8 mouse cellular contexts compared by ENCODE assay signal in the genomic region with DNA sequence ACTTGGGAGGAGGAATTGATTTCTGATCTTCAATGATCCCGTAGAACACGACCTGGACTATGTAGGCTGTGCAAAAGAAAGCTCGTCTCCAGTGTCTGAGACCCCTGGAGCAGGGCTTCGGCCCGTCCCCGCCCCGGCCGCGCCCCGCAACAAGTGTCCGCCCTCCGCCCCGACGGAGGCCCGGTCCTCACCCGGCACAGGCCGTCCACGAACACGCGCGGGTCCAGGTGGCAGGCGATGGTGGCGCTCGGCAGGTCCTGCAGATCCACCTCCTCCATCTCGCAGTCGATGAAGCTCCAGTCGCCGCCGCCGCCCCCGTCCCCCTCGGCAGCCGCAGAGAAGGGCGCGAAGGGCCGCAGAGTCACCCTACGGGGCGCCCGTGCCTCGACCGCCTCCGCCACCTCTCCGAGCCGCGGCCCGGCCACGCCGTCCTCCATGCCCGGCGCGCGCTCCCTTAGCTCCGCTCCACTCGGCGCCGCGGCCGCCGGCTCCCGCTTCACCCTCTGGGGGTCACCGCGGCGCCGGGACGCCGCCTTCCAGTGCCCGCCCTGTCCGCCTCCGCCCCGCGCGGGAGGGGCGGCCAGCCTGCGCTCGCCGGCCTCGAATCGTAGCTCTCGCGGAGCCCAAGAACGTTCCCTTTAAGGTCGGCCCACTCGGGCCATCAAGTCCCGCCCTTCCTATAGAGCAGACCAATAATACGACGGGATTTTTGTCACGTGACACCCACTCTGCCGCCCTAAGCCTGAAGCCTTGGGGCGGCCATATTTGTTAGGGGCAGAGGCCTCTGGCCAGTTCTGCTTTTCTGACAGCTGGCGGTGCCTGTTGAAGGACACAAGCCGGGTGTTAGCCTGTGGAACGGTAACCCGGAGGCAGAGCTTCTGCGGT. TPM values are rescaled to one million over a fixed set of nuclear protein-coding genes. Genes with fewer than 3 reads are reported as not detected.
DNase-seq lines count a peak whose midpoint lies in the region; ATAC-seq and TF ChIP-seq lines count a peak whose summit lies in the region.

No protein-coding gene starts in this region.

- H3K27ac ChIP-seq in forebrain, embryonic 12.5 days = no peak overlapping the region
- H3K27ac ChIP-seq in heart, postnatal 0 days (ENCODE audit: low read depth) = peak overlapping the region; percentile 93
- peak overlapping the region; percentile 66 for H3K27ac ChIP-seq in liver, embryonic 16.5 days (ENCODE audit: low read length)
- H3K27ac ChIP-seq in neural tube, embryonic 13.5 days (replicated peaks) = peak overlapping the region; percentile 83
- H3K27ac ChIP-seq in testis, adult 2 months (ENCODE audit: control insufficient read depth, insufficient read depth, low read depth, low read length) = peak overlapping the region; percentile 67

- H3K4me1 ChIP-seq in E14TG2a.4 (replicated peaks; ENCODE audit: low read depth, low read length) = peaks cover 91% of the 10 kb centered on the region
- H3K4me1 ChIP-seq in forebrain, embryonic 12.5 days = peaks cover 27% of the 10 kb centered on the region
- peaks cover 10% of the 10 kb centered on the region for H3K4me1 ChIP-seq in heart, postnatal 0 days (ENCODE audit: control insufficient read depth, insufficient read depth)
- H3K4me1 ChIP-seq in liver, embryonic 16.5 days (ENCODE audit: control insufficient read depth, low read depth, low read length) = peaks cover 17% of the 10 kb centered on the region
- H3K4me1 ChIP-seq in neural tube, embryonic 13.5 days (replicated peaks) = peaks cover 40% of the 10 kb centered on the region
- H3K4me1 ChIP-seq in testis, adult 2 months (ENCODE audit: control insufficient read depth, insufficient read depth, low read length) = peaks cover 5% of the 10 kb centered on the region

- under 1% methylated on average over 90 of the region's 94 CpGs for WGBS in forebrain, embryonic 12.5 days
- WGBS in heart, postnatal 0 days = under 1% methylated on average over 82 of the region's 94 CpGs
- under 1% methylated on average over 92 of the region's 94 CpGs for WGBS in liver, embryonic 16.5 days (ENCODE audit: insufficient replicate concordance)
- under 1% methylated on average over 84 of the region's 94 CpGs for WGBS in neural tube, embryonic 13.5 days

- no peak; the same call in 1 of the 2 replicates for TF ChIP-seq POLR2A in testis, adult 2 months (IDR thresholded peaks at IDR 0.05; ENCODE audit: control insufficient read depth, low read depth, low read length)

- peaks cover 14% of the 10 kb centered on the region for H3K36me3 ChIP-seq in E14TG2a.4 (ENCODE audit: insufficient read depth, low read length)
- no peaks in the 10 kb centered on the region for H3K36me3 ChIP-seq in forebrain, embryonic 12.5 days (replicated peaks)
- H3K36me3 ChIP-seq in heart, postnatal 0 days (replicated peaks; ENCODE audit: control insufficient read depth, insufficient read depth, low read length) = no peaks in the 10 kb centered on the region
- no peaks in the 10 kb centered on the region for H3K36me3 ChIP-seq in liver, embryonic 16.5 days (ENCODE audit: control insufficient read depth, insufficient read depth)
- no peaks in the 10 kb centered on the region for H3K36me3 ChIP-seq in neural tube, embryonic 13.5 days
- H3K36me3 ChIP-seq in testis, adult 2 months (ENCODE audit: control insufficient read depth, insufficient read depth, low read length) = no peaks in the 10 kb centered on the region

- peaks cover 5% of the 10 kb centered on the region for H3K27me3 ChIP-seq in E14TG2a.4 (ENCODE audit: insufficient read depth, low read length)
- H3K27me3 ChIP-seq in forebrain, embryonic 12.5 days = peaks cover 3% of the 10 kb centered on the region; the same call in 1 of the 2 replicates
- no peaks in the 10 kb centered on the region for H3K27me3 ChIP-seq in heart, postnatal 0 days (ENCODE audit: control insufficient read depth, insufficient read depth, low read length)
- H3K27me3 ChIP-seq in liver, embryonic 16.5 days (ENCODE audit: control insufficient read depth, insufficient read depth, low read depth, low read length) = no peaks in the 10 kb centered on the region
- H3K27me3 ChIP-seq in neural tube, embryonic 13.5 days = no peaks in the 10 kb centered on the region
- H3K27me3 ChIP-seq in testis, adult 2 months (ENCODE audit: control insufficient read depth, insufficient read depth, low read length) = no peaks in the 10 kb centered on the region

- peak; percentile 98 for DNase-seq in c-Kit-positive CD71-positive TER-119-positive erythroid progenitor cells, embryonic 14.5 days (ENCODE audit: low spot score)
- peak; percentile 99 for DNase-seq in heart, postnatal 0 days (ENCODE audit: low spot score)
- DNase-seq in kidney, postnatal 4 days = peak; percentile 94 to 97

- no peak for TF ChIP-seq CTCF in E14TG2a.4 (conservative IDR thresholded peaks at IDR 0.05; ENCODE audit: low read length)
- TF ChIP-seq CTCF in heart, postnatal 0 days (IDR thresholded peaks at IDR 0.05; ENCODE audit: low read depth) = no peak
- no peak for TF ChIP-seq CTCF in testis, adult 2 months (IDR thresholded peaks at IDR 0.05; ENCODE audit: control insufficient read depth, insufficient read depth, insufficient replicate concordance, low read depth, low read length)

- H3K4me2 ChIP-seq in forebrain, embryonic 12.5 days = peak overlapping the region; percentile 82
- peak overlapping the region; percentile 96 for H3K4me2 ChIP-seq in heart, postnatal 0 days (ENCODE audit: low read depth, low read length)
- H3K4me2 ChIP-seq in liver, embryonic 16.5 days (ENCODE audit: low read depth, low read length) = peak overlapping the region; percentile 97
- H3K4me2 ChIP-seq in neural tube, embryonic 13.5 days = peak overlapping the region; percentile 82

- H3K9ac ChIP-seq in forebrain, embryonic 12.5 days = peak overlapping the region; percentile 81
- H3K9ac ChIP-seq in heart, postnatal 0 days (replicated peaks; ENCODE audit: low read depth, low read length) = peak overlapping the region; percentile 94
- H3K9ac ChIP-seq in liver, embryonic 16.5 days (ENCODE audit: low read depth, low read length) = peak overlapping the region; percentile 89
- H3K9ac ChIP-seq in neural tube, embryonic 13.5 days = peak overlapping the region; percentile 84

- ATAC-seq in forebrain, embryonic 12.5 days (ENCODE audit: low FRiP score) = peak; percentile 98
- ATAC-seq in heart, postnatal 0 days (ENCODE audit: insufficient read depth, low read depth) = peak; percentile 95
- peak; percentile 99 for ATAC-seq in liver, embryonic 16.5 days (ENCODE audit: low read depth)
- ATAC-seq in neural tube, embryonic 13.5 days (ENCODE audit: low read depth) = peak; percentile 99

- peak; percentile 16; the same call in 1 of the 2 replicates for TF ChIP-seq EP300 in heart, postnatal 0 days (IDR thresholded peaks at IDR 0.05; ENCODE audit: low read depth)

- H3K9me3 ChIP-seq in E14TG2a.4 (ENCODE audit: low read length) = no peaks in the 10 kb centered on the region
- H3K9me3 ChIP-seq in forebrain, embryonic 12.5 days = no peaks in the 10 kb centered on the region
- no peaks in the 10 kb centered on the region for H3K9me3 ChIP-seq in heart, postnatal 0 days (replicated peaks; ENCODE audit: control insufficient read depth, low read length)
- no peaks in the 10 kb centered on the region for H3K9me3 ChIP-seq in liver, embryonic 16.5 days (replicated peaks; ENCODE audit: control insufficient read depth, low read length)
- H3K9me3 ChIP-seq in neural tube, embryonic 13.5 days = no peaks in the 10 kb centered on the region

- H3K4me3 ChIP-seq in E14TG2a.4 (replicated peaks; ENCODE audit: low read length) = peak overlapping the region; percentile 94
- H3K4me3 ChIP-seq in forebrain, embryonic 12.5 days (replicated peaks) = peak overlapping the region; percentile 88
- H3K4me3 ChIP-seq in heart, postnatal 0 days (ENCODE audit: low read depth, low read length) = peak overlapping the region; percentile 98
- peak overlapping the region; percentile 87 for H3K4me3 ChIP-seq in liver, embryonic 16.5 days (ENCODE audit: low read depth, low read length)
- peak overlapping the region; percentile 88 for H3K4me3 ChIP-seq in neural tube, embryonic 13.5 days
- H3K4me3 ChIP-seq in testis, adult 2 months (ENCODE audit: control insufficient read depth, low read depth, low read length) = peak overlapping the region; percentile 89

RNA-seq across cellular contexts. Expression of a gene that starts 4.8 kb away (rescaled TPM):
- polyA plus RNA-seq in forebrain, embryonic 12.5 days (2016; fragmentation: Nextera tagmentation; extraction: Ambion mirVana) = 40.9 and 43.1 TPM in 2 replicates
- 83.7 and 94.7 TPM in 2 replicates for total RNA-seq in heart, postnatal 0 days (2014; rRNA removed; ENCODE audit: low replicate concordance)
- 52.8 and 64.6 TPM in 2 replicates for polyA plus RNA-seq in heart, postnatal 0 days (2015; fragmentation: Nextera tagmentation; extraction: Ambion mirVana)
- 7.4 and 7.5 TPM in 2 replicates for polyA plus RNA-seq in liver, embryonic 16.5 days (2015; fragmentation: Nextera tagmentation; extraction: Ambion mirVana)
- 51.7 and 60.2 TPM in 2 replicates for polyA plus RNA-seq in neural tube, embryonic 13.5 days (2015; fragmentation: Nextera tagmentation; extraction: Ambion mirVana)
- 10.0 and 11.6 TPM in 2 replicates for polyA plus RNA-seq in testis, adult 2 months (2012; rRNA removed)

RNA-seq across cellular contexts. Expression of a gene that starts 19.7 kb away (rescaled TPM):
- 5.1 and 8.0 TPM in 2 replicates for polyA plus RNA-seq in forebrain, embryonic 12.5 days (2016; fragmentation: Nextera tagmentation; extraction: Ambion mirVana)
- 0.38 and 3.6 TPM in 2 replicates for total RNA-seq in heart, postnatal 0 days (2014; rRNA removed; ENCODE audit: low replicate concordance)
- polyA plus RNA-seq in heart, postnatal 0 days (2015; fragmentation: Nextera tagmentation; extraction: Ambion mirVana) = 1.1 and 1.7 TPM in 2 replicates
- polyA plus RNA-seq in liver, embryonic 16.5 days (2015; fragmentation: Nextera tagmentation; extraction: Ambion mirVana) = 0.15 and 0.60 TPM in 2 replicates
- 0.54 and 2.1 TPM in 2 replicates for polyA plus RNA-seq in neural tube, embryonic 13.5 days (2015; fragmentation: Nextera tagmentation; extraction: Ambion mirVana)
- polyA plus RNA-seq in testis, adult 2 months (2012; rRNA removed) = 1.1 and 1.2 TPM in 2 replicates
